Mouse (Mus musculus) megakaryocyte progenitor cell, adult 5-6 weeks (primary cell): ENCODE results near the gene Taok3. TPM values are rescaled to one million over a fixed set of nuclear protein-coding genes. Genes with fewer than 3 reads are reported as not detected.

Experiments used
- ATAC-seq: replicated peaks from 2 replicates; pipeline ENCODE4 v1.8.0; 2016; ENCODE audit warnings: mild to moderate bottlenecking, moderate TSS enrichment, inconsistent platforms; ENCODE audit not compliant: poor library complexity
- total RNA-seq, 2 experiments: library from RNA; stranded (forward) in 1 of 2; stranded (reverse) in 1 of 2; fragments of 157-497, 149-512 nt in 1 of 2; fragments of 200-1000 nt in 1 of 2; gene quantifications; 2 replicates each; pipeline versions ENCODE4 v1.2.3 to v1.2.4; 2015 to 2017

Taok3 gene
- total RNA-seq, 2 experiments from 2014 or later: 43.6 to 66.8 TPM

- ATAC-seq: no peak
Measured at GRCm38 (mm10) chr5:117175896-117176295, 56.0 kb downstream of the Taok3 start.

DNA sequence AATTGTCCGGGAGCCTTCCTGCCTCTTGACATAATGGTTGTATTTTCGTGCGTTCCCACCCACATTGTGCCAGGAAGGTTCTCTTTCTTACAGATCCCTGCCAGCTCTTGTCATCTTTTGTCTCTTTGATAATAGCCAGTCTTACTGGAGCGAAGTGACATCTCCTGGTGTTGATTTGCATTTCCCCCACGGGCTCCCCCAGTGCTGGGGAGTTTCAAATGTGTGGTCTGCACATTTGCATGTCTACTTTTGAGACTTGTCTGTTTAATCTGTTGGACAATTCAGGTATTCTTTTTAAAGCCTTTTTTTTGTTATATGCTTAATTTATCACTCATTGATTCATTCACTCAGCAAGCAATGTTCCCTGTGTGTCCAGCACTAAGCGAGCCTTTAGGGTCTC, 58.1 kb downstream of the Taok3 start:
- ATAC-seq: no peak

GRCm38 (mm10) chr5:117178486-117178885, 58.6 kb downstream of the Taok3 start:
- no peak for ATAC-seq

DNA sequence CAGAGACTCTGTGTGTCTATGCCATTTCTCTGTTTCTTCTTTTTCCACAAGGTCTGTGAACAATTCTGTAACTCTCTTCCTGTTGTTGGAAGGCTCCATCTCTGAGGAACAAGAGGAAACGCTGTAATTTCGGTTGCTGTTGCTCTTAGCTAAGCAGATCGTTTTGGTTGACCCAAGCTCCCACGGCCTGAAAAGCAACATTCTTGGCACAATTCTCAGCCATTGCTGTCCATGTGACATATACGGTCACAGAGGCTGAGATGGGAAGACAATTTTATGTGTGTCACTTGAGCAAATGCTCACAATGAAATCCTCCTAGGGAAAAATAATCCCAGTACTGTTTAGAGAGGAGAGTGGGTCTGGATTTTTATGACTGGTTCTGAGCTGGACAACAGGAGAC, 62.0 kb downstream of the Taok3 start:
- ATAC-seq: peak; percentile 30; the same call in 1 of the 2 replicates

DNA sequence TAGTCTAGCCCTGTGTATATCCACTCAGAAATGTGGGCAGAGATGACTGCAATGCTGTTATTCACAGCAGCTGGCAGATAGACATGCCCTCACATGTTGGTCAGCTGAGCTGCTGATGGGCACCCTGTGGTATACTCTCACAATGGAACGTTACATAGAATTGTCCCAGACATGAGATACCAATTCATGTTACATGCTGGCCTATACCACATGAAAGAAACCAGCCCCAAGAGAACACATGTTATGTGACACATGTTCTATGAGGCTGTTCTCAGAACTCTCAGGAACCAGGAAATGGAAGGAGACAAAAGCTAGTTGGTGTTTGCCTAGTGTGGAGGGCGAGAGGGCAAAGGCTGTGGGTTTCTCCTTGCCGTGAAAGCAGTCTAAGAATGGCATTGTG, 62.5 kb downstream of the Taok3 start:
- ATAC-seq: no peak

DNA sequence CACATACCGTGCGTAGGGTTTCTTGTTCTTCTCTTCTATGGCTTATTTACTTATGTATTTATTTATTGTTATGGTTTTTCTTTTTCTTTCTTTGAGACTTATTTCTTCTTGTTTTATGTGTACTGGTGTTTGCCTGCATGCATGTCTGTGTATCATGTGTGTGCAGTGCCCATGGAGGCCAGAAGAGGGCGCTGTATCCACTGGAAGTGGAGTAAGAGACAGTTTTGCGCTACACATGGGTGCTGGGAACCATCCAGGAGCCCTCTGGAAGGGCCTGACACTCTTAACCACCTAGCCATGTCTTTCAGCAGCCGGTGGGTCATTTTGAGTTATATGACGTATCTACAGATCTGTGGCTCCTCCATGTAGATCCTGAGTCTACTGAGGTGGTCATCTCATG, 64.9 kb downstream of the Taok3 start:
- ATAC-seq: no peak

DNA sequence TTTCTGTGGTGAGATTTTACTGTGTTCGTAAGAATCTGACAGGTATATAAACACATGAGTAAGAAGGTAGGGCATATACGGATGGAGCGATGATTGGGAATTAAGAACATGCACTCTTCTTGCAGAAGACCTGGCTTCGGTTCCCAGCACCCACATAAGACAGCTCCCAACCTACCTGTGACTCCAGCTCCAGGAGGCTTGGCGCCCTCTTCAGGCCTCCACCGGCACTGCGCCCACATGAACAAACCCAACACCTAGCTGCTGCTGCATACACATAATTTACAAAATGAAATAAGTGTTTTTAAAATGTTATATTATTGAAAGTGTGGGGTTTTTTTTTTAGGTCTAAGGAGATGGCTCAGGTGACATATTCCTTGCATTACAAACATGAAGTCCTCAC, 65.7 kb downstream of the Taok3 start:
- ATAC-seq: peak; percentile 49; the same call in 1 of the 2 replicates

- ATAC-seq: peak; percentile 34; the same call in 1 of the 2 replicates
Measured at GRCm38 (mm10) chr5:117192061-117192460, 72.1 kb downstream of the Taok3 start.

DNA sequence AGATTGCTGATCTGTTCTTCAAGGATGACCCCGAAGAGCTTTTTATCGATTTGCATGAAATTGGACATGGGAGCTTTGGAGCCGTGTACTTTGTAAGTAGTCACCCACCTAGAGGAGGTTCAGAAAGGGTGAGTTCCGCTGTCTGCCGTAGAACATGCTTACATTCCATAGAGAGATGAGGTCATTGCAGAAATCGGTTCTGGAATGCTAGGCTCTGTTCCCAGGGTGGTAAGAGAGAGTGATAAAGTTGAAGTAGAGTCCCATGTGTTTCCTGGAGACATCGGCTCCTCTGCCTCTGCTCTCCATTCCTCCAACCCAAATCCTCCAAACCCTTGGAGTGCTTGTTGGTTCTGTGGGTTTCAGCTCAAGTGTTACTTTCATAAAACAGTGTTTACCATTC, 73.8 kb downstream of the Taok3 start:
- ATAC-seq: no peak

DNA sequence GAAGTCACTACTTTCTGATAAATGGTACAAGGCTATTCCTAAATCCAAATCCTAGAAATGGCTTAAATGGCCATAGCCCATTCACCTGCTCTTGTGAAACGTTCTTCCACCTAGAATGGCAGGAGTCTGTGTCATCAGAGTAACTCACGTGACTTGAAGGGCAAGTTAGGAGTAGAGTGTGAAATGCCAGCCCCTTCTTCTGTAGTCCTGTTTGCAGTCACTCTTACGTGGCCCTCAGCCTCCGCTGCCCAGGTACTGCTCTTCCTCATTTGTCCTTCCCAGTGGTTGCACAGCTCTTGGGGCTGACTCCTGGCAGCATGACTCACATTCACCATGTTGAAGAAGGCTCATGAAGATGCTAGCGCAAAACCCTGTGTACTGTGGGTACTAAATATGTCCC, 74.7 kb downstream of the Taok3 start:
- ATAC-seq: no peak

GRCm38 (mm10) chr5:117196551-117196950, 76.6 kb downstream of the Taok3 start:
- no peak for ATAC-seq

- ATAC-seq: no peak
Measured at GRCm38 (mm10) chr5:117198390-117198789, 78.5 kb downstream of the Taok3 start.

DNA sequence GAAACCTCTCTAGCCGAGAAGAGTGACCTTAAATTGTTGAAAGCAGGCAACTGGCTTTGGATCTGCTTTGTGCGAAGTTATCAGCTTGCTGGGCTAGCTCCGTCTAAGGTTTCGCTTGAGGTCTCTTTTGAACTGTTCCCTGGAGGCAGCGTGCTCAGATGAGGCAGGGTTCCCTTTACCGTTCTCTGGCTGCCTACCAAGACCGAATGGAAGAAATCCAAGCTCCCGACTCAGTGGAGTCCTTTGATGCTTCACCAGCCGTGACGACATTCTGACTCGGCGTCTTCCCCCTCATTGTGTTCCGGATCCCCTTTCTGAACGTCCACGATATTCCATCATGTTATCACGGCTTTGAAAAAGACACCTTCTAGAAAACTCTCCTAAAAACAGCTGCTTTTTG, 87.4 kb downstream of the Taok3 start:
- ATAC-seq: no peak

GRCm38 (mm10) chr5:117214016-117214415, 94.1 kb downstream of the Taok3 start:
- ATAC-seq: no peak

- ATAC-seq: 0 out of 2 replicates have a peak, but pooled peaks have one; percentile 14
Measured at GRCm38 (mm10) chr5:117231059-117231458, 111.1 kb downstream of the Taok3 start.

DNA sequence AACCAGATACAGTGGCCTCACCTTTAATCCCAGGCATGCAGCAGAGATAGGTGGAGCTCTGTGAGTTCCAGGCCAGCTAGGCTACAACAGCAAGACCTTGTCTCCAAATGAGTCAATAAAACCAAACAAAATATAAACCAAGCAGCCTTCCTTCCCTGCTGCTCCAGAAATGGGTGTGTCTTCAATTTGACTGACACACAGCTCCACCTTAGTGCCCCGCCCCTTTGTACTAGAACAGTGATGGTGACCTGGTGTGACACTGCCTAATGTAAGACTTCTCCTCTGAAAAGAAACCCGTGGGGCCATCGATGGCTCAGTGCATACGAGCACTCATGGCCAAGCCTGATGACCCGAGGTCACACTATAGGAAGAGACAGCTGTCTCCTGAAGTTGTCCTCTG, 116.6 kb downstream of the Taok3 start:
- peak; percentile 65 for ATAC-seq

DNA sequence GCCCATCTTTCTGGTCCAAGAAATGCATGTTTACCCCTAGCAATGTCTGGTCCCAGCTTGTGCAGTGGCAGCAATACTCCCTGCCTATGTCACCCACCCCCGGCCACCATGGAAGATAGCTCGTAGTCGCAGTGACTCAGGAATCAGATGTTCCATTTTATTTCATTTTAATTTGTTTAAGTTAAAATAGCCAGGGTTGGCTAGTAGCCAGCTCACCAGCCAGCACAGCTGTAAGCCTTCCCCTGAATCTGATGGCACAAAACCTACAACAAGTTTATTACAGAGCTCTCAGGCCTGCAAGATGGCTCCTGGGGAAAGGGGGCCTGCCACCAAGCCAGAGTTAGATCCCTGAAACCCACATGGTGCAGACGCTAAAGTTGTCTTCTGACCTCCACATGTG, 119.2 kb downstream of the Taok3 start:
- no peak for ATAC-seq

GRCm38 (mm10) chr5:117240321-117240731, 120.4 kb downstream of the Taok3 start:
- no peak for ATAC-seq

GRCm38 (mm10) chr5:117240761-117241322, 120.9 kb downstream of the Taok3 start:
- no peak for ATAC-seq

DNA sequence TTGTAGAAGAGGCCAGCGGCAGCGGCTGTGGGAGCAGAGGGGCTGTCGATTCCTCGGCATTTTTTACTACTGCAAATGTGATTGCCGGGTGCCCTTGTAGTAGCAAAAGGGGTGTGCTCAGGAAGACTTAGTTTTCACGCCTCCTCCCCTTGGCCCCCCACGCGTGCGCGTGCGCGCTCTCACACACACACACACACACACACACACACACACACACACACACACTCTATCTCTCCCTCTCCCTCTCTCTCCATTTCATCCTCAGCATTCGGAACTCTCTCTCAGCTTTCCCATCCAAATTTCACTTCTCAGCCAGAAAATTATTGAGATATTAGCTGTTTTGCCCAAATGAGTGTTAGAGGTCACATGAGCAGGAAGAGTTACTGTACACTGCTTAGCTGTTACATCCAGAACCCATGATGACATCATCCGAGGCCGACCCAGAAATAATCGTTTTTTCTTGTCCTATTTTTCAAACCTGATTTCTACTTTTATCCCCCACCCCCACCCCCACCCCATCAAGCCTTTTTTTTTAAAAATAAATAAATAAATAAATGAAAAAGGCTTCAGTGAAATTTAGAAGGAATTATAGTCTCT, 122.1 kb downstream of the Taok3 start:
- ATAC-seq: no peak

- ATAC-seq: no peak
Measured at GRCm38 (mm10) chr5:117242671-117243478, 122.9 kb downstream of the Taok3 start.

GRCm38 (mm10) chr5:117245170-117245569, 125.2 kb downstream of the Taok3 start:
- ATAC-seq: no peak
